ENCODE assay signal across 10 mouse cellular contexts in genomic region chr7:80091004-80091865, GRCm38 (mm10). TPM values are rescaled to one million over a fixed set of nuclear protein-coding genes. Genes with fewer than 3 reads are reported as not detected.
DNase-seq lines count a peak whose midpoint lies in the region; ATAC-seq and TF ChIP-seq lines count a peak whose summit lies in the region.
"Had no signal": no experiment of that assay in that cellular context is flagged by ENCODE, and none has a peak within 500 bp of the region (broad histone marks: within the 10 kb centered on the region; RNA-seq: fewer than 3 reads in every experiment).

No protein-coding gene starts in this region.

- 59% methylated on average over 13 of the region's 13 CpGs for WGBS in hindbrain, embryonic 12.5 days
- 64% methylated on average over 13 of the region's 13 CpGs for WGBS in hindbrain, postnatal 0 days

- H3K27ac ChIP-seq in hindbrain, embryonic 12.5 days = peak overlapping the region; percentile 40; the same call in 1 of the 2 replicates
- H3K27ac ChIP-seq in hindbrain, postnatal 0 days = no peak overlapping the region
- H3K27ac ChIP-seq in ES-E14 (ENCODE audit: insufficient read depth, low read depth, low read length, poor library complexity, severe bottlenecking) = peak overlapping the region; percentile 21; the same call in 1 of the 2 replicates
- H3K27ac ChIP-seq: limb, embryonic 13.5 days had no signal

- H3K9ac ChIP-seq in hindbrain, embryonic 12.5 days = no peak overlapping the region
- H3K9ac ChIP-seq in hindbrain, postnatal 0 days (replicated peaks; ENCODE audit: low read length) = no peak overlapping the region
- H3K9ac ChIP-seq in ES-E14 (ENCODE audit: insufficient read depth, low read depth, low read length, poor library complexity, severe bottlenecking) = no peak overlapping the region
- H3K9ac ChIP-seq: limb, embryonic 13.5 days had no signal

- H3K4me2 ChIP-seq in hindbrain, embryonic 12.5 days (replicated peaks) = no peak overlapping the region
- H3K4me2 ChIP-seq in hindbrain, postnatal 0 days (ENCODE audit: low read depth, low read length) = no peak overlapping the region
- H3K4me2 ChIP-seq: limb, embryonic 13.5 days had no signal

- peaks cover 6% of the 10 kb centered on the region for H3K4me1 ChIP-seq in hindbrain, embryonic 12.5 days
- H3K4me1 ChIP-seq in hindbrain, postnatal 0 days (ENCODE audit: insufficient read depth, low read length) = no peaks in the 10 kb centered on the region
- peaks cover 0 to 23% of the 10 kb centered on the region in 2 experiments; a peak in 2 of 4 replicates for H3K4me1 ChIP-seq in ES-E14 (ENCODE audit: control insufficient read depth in 2 of 2, insufficient read depth in 2 of 2, low read length in 2 of 2, poor library complexity in 1 of 2)

- H3K27me3 ChIP-seq in hindbrain, embryonic 12.5 days = no peaks in the 10 kb centered on the region
- H3K27me3 ChIP-seq in hindbrain, postnatal 0 days (ENCODE audit: insufficient read depth, low read length) = no peaks in the 10 kb centered on the region
- H3K27me3 ChIP-seq: limb, embryonic 13.5 days had no signal

- H3K9me3 ChIP-seq in hindbrain, embryonic 12.5 days (replicated peaks) = no peaks in the 10 kb centered on the region
- no peaks in the 10 kb centered on the region for H3K9me3 ChIP-seq in hindbrain, postnatal 0 days (ENCODE audit: low read length)
- no peaks in the 10 kb centered on the region for H3K9me3 ChIP-seq in ES-E14 (ENCODE audit: control insufficient read depth, insufficient read depth, low read depth, low read length)
- H3K9me3 ChIP-seq: limb, embryonic 13.5 days had no signal

- no peak for TF ChIP-seq CTCF in hindbrain, postnatal 0 days (IDR thresholded peaks at IDR 0.05; ENCODE audit: low read depth)

- in situ Hi-C loops in ES-E14 (cut with MboI; ENCODE audit: low sequenced_read_pairs in 2 of 2, unreplicated experiment in 2 of 2) = no loop called here

- no peak for ATAC-seq in hindbrain, embryonic 12.5 days (ENCODE audit: low FRiP score)
- no peak for ATAC-seq in hindbrain, postnatal 0 days
- 0 out of 2 replicates have a peak, but pooled peaks have one; percentile 8 for ATAC-seq in megakaryocyte, adult 5-6 weeks (ENCODE audit: poor library complexity, severe bottlenecking)

- peaks cover 94% of the 10 kb centered on the region for H3K36me3 ChIP-seq in hindbrain, embryonic 12.5 days
- H3K36me3 ChIP-seq in hindbrain, postnatal 0 days (ENCODE audit: insufficient read depth, low read length) = peaks cover 44% of the 10 kb centered on the region
- peaks cover 72% of the 10 kb centered on the region for H3K36me3 ChIP-seq in ES-E14 (ENCODE audit: control insufficient read depth, insufficient read depth, low read length, poor library complexity, severe bottlenecking)

- DNase-seq in hindbrain, postnatal 0 days (ENCODE audit: low spot score) = no peak
- DNase-seq in CD4-positive helper T cell, adult 2 months (ENCODE audit: low read depth, low spot score) = peak; percentile 80
- no peak for DNase-seq in ES-E14 (ENCODE audit: low read depth, low spot score)
- no peak for DNase-seq in testis, postnatal 10 days (ENCODE audit: low spot score)
- DNase-seq in urinary bladder, postnatal 10 days (ENCODE audit: low spot score) = no peak
- no peak for DNase-seq in lung, postnatal 25 days (ENCODE audit: low spot score)
- DNase-seq: kidney, adult 9 months had no signal

- H3K4me3 ChIP-seq in hindbrain, embryonic 12.5 days = no peak overlapping the region
- H3K4me3 ChIP-seq in hindbrain, postnatal 0 days (ENCODE audit: low read length) = no peak overlapping the region
- H3K4me3 ChIP-seq in ES-E14 (ENCODE audit: insufficient read depth in 1 of 2, low read depth in 1 of 2, low read length in 2 of 2, poor library complexity in 1 of 2, severe bottlenecking in 1 of 2) = no peak overlapping the region
- H3K4me3 ChIP-seq: limb, embryonic 13.5 days had no signal

TF ChIP-seq in ES-E14, 5 proteins besides CTCF, POLR2A, EP300 and RAD21:
- no peak for TF ChIP-seq ZNF384 (IDR thresholded peaks at IDR 0.05; ENCODE audit: low read depth, low read length)
TF ChIP-seq in ES-E14: peak in this region for 0.

RNA-seq across cellular contexts. Expression of gene Idh2, which starts 24.0 kb away (rescaled TPM):
- polyA plus RNA-seq in hindbrain, embryonic 12.5 days (2016; fragmentation: Nextera tagmentation; extraction: Ambion mirVana) = 322 and 326 TPM in 2 replicates
- 126 and 161 TPM in 2 replicates for total RNA-seq in hindbrain, postnatal 0 days (2014; rRNA removed)
- polyA plus RNA-seq in hindbrain, postnatal 0 days (2015; fragmentation: Nextera tagmentation; extraction: Ambion mirVana) = 152 and 158 TPM in 2 replicates
- 108 and 146 TPM in 2 replicates for total RNA-seq in ES-E14 (2012; rRNA removed)
- total RNA-seq in megakaryocyte, adult 5-6 weeks (2015) = 74.9 and 77.7 TPM in 2 replicates
- total RNA-seq in megakaryocyte, adult 5-6 weeks (2017) = 85.5 and 90.4 TPM in 2 replicates
